Mouse (Mus musculus) ES-Bruce4 (cell line): ENCODE measurements around the gene Fam163a. TPM values are rescaled to one million over a fixed set of nuclear protein-coding genes. Genes with fewer than 3 reads are reported as not detected.

Experiments
- H3K27ac ChIP-seq: 2 replicates; pipeline ENCODE4 v1.5.1; 2012; ENCODE audit warnings: low read length, inconsistent platforms; ENCODE audit not compliant: insufficient read depth
- H3K27me3 ChIP-seq: 2 replicates; pipeline ENCODE4 v1.6.1; 2012; ENCODE audit warnings: mild to moderate bottlenecking, low read length, inconsistent platforms; ENCODE audit not compliant: control insufficient read depth, poor library complexity, insufficient read depth, severe bottlenecking
- H3K36me3 ChIP-seq: 2 replicates; pipeline ENCODE4 v1.6.1; 2012; ENCODE audit warnings: inconsistent platforms, mild to moderate bottlenecking, low read length, moderate library complexity; ENCODE audit not compliant: control insufficient read depth, poor library complexity, insufficient read depth, severe bottlenecking
- H3K4me1 ChIP-seq: one replicate; pipeline ENCODE4 v1.8.1; 2011; ENCODE audit warnings: low read length; ENCODE audit not compliant: control insufficient read depth, insufficient read depth
- H3K4me3 ChIP-seq: 2 replicates; pipeline ENCODE4 v1.5.1; 2011; ENCODE audit warnings: low read depth, mild to moderate bottlenecking, low read length
- H3K9ac ChIP-seq: 2 replicates; pipeline ENCODE4 v1.6.1; 2012; ENCODE audit warnings: low read depth, mild to moderate bottlenecking, inconsistent platforms; ENCODE audit not compliant: poor library complexity, severe bottlenecking
- H3K9me3 ChIP-seq: replicated peaks from 2 replicates; pipeline ENCODE4 v1.6.1; 2012; ENCODE audit warnings: mild to moderate bottlenecking, low read length, inconsistent platforms; ENCODE audit not compliant: control insufficient read depth, poor library complexity, insufficient read depth, severe bottlenecking
- CTCF ChIP-seq: IDR thresholded peaks from one replicate; pipeline ENCODE4 v1.8.1; 2011; ENCODE audit warnings: low read depth, low read length
- EP300 ChIP-seq: IDR thresholded peaks from 2 replicates; pipeline ENCODE4 v1.6.1; 2011; ENCODE audit warnings: low read depth, low read length; ENCODE audit not compliant: insufficient read depth
- POLR2A ChIP-seq: IDR thresholded peaks from one replicate; pipeline ENCODE4 v1.8.1; 2011; ENCODE audit warnings: low read length; ENCODE audit not compliant: insufficient read depth
- polyA plus RNA-seq: library from polyadenylated mRNA; stranded (reverse); fragments of >200 nt; gene quantifications from 2 replicates; pipeline ENCODE4 v1.2.4, GENCODE M21; 2011; ENCODE audit warnings: low read depth; ENCODE audit not compliant: missing spikeins, insufficient read depth, insufficient read length

Gene Fam163a
- polyA plus RNA-seq, 1 experiment, result 0.40 TPM

DNA sequence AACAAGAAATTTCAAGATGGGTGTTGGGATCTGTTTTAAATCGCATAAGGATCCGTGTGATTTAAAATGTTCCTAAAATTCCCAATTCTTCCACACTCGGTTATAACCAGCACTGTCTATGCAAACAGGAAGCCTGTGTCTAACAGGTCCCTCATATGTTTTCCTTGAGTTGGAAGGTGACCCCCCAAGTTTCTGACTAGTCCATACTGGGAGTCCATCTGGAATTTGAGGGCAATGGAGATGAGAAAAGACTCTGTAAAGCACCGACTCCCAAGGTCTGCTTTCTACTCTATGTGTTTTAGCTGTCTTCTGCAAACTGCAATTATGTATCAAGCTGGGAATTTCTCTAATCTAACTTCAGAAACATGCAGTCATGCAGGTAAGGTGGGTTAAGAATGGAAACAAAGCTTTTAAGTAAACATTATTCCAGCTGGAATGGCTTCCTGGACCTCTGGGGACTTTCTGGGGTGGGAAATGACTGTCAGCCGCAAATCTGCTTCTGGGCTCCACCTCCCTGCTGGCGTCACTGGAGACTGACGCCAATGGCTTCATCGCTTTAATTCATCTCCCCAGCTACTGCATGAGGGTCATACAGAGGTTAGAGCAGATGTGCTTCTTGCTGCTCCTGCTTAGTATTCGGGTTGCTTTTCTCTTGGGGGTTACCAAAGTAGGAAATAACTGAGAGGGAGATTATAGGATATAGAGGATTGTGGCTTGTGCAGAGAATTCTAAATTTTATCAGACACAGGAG is 25.7 kb upstream of the Fam163a start:
- H3K9me3 ChIP-seq, result no peaks in the 10 kb centered on the region
- H3K9ac ChIP-seq, result no peak overlapping the region
- no peaks in the 10 kb centered on the region for H3K27me3 ChIP-seq
- no peak for TF ChIP-seq CTCF
- no peak for TF ChIP-seq EP300
- TF ChIP-seq POLR2A, result no peak
- no peaks in the 10 kb centered on the region for H3K4me1 ChIP-seq
- H3K27ac ChIP-seq, result no peak overlapping the region
- no peaks in the 10 kb centered on the region for H3K36me3 ChIP-seq
- H3K4me3 ChIP-seq, result no peak overlapping the region

DNA sequence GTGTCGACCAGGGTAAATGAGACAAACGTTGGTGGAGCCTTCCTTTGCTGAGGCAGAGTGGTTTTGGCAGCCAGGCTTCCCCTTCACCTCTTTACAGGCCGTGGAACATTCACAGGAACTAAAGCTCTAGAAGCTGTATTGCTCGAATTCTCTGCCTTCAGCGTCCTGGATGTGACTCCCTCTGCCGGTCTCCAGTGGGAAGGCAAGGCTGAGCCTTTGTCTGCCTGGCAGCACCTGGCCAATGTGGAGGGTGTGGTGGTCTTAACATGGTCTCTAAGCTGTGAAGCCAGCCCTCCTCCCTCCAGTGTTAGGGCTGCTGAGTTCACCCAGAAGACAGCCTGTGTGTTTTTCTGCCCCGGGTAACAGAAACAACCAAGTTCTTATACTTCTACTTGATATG is 24.6 kb upstream of the Fam163a start:
- Histone ChIP-seq H3K4me3 (no peak overlapping the region), H3K9me3 (no peaks in the 10 kb centered on the region), H3K27me3 (no peaks in the 10 kb centered on the region), H3K36me3 (no peaks in the 10 kb centered on the region), H3K4me1 (no peaks in the 10 kb centered on the region), H3K27ac (no peak overlapping the region), H3K9ac (no peak overlapping the region)
- TF ChIP-seq EP300 (no peak), CTCF (peak; percentile 84), POLR2A (no peak)

DNA sequence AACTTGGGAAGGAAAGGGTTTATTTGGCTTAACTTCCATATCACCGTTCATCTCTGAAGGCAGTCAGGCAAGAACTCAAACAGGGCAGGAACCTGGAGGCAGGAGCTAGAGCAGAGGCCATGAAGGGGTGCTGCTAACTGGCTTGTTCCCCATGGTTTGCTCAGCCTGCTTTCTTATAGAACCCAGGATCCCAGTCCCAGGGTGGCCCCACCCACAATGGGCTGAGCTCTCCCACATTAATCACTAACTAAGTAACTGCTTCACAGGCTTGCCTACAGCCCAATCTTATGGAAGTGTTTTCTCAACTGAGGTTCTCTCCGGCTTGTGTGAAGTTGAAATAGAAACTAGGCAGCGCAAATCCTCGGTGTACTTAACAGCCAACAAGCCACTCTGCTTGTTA is 23.9 kb upstream of the Fam163a start:
- Histone ChIP-seq H3K4me3 (no peak overlapping the region), H3K27ac (no peak overlapping the region)
- TF ChIP-seq CTCF (no peak), POLR2A (no peak), EP300 (no peak)

DNA sequence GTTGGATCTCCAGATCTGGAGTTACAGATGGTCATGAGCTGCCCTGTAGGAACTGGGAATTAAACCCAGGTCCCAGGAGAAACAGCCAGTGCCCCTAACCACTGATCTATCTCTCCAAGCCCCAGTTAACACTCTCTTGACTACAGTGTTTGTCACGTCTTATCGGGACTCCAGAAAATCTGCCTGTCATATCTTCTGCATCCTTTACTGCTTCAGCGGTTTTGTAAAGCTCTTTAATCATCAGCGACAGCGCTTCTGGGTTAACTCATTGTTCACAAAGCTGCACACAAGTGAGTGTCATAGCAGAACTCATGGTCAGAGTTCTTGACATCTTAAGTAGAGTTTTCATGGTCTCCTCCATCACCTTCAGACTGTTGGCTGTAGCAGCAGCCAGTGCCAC is 22.1 kb upstream of the Fam163a start:
- H3K27ac ChIP-seq, result no peak overlapping the region

More for the DNA sequence above, 23.9 kb upstream of the Fam163a start:
- Histone ChIP-seq H3K4me1 (no peaks in the 10 kb centered on the region), H3K9me3 (no peaks in the 10 kb centered on the region), H3K27me3 (no peaks in the 10 kb centered on the region), H3K36me3 (no peaks in the 10 kb centered on the region), H3K9ac (no peak overlapping the region)

DNA sequence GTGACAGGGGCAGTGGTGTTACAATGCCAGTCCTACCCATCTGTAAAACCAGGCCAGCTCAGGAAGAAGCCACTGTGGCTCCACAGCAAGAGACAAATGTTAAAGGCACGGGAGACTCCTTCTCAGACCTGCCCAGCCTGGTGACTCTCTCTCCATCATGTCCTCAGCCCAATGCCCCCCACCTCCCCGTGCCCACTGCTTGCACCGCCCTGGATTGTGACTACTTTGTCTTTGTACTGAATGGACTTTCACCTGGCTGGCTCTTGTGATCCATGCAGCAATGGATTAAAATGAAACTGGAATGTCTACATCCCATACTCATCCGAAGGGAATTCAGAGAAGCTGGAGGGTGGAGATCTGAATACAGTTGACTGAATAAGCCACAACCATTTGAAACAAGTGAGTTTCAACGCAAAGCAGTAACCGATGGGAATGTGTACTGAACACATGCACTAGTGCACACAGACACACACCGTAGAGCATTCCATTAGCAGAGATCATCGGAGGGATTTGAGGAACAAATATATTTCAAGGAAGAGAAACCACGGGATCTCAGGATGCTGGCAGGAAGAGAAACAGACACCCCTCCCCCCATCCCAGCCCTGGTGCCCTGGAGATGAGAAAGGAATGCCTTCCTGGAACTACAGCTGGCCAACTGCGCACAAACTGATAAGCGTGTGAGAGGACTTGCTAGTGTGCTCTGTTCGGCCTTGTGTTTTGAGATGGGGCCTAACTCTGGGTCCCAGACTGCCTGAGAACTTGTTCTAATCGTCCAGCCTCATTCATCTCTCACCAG is 17.6 kb upstream of the Fam163a start:
- no peaks in the 10 kb centered on the region for H3K9me3 ChIP-seq
- H3K9ac ChIP-seq, result no peak overlapping the region
- H3K27ac ChIP-seq, result no peak overlapping the region
- peaks cover 3% of the 10 kb centered on the region for H3K4me1 ChIP-seq
- TF ChIP-seq CTCF (no peak), POLR2A (no peak), EP300 (no peak)
- H3K4me3 ChIP-seq, result no peak overlapping the region
- H3K27me3 ChIP-seq, result no peaks in the 10 kb centered on the region
- no peaks in the 10 kb centered on the region for H3K36me3 ChIP-seq

More for the DNA sequence above, 22.1 kb upstream of the Fam163a start:
- Histone ChIP-seq H3K4me3 (no peak overlapping the region), H3K9me3 (no peaks in the 10 kb centered on the region), H3K36me3 (no peaks in the 10 kb centered on the region), H3K4me1 (no peaks in the 10 kb centered on the region), H3K27me3 (no peaks in the 10 kb centered on the region), H3K9ac (no peak overlapping the region)
- no peak for TF ChIP-seq EP300

DNA sequence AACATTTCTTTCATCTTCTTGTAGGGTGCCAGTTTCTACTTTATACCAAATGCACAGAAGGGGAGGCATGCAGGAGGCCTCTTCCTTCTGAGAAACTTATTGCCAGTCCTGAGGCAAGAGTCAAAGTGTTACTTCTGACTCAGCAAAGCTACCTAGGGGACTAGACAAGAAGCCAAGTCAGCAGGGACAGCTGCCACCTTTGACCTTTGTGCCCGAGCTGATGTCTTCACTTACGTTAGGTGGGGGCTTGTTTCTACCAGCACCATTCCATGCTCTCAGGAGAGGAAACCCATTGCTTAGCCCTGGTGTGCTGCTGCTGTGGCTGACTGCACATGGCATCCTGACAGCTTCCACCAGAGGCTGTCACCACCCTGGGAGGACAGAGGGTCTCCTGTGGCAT is 16.5 kb upstream of the Fam163a start:
- H3K4me1 ChIP-seq, result peaks cover 5% of the 10 kb centered on the region
- no peaks in the 10 kb centered on the region for H3K36me3 ChIP-seq
- no peaks in the 10 kb centered on the region for H3K27me3 ChIP-seq
- no peaks in the 10 kb centered on the region for H3K9me3 ChIP-seq
- TF ChIP-seq POLR2A (no peak), CTCF (no peak), EP300 (no peak)
- H3K4me3 ChIP-seq, result no peak overlapping the region
- H3K27ac ChIP-seq, result no peak overlapping the region
- no peak overlapping the region for H3K9ac ChIP-seq
